Comparison of ENCODE assay signal across 12 mouse cellular contexts in genomic region chr11:24233821-24234220, GRCm38 (mm10).
"Had no signal": no experiment of that assay in that cellular context is flagged by ENCODE, and none has a peak within 500 bp of the region (broad histone marks: within the 10 kb centered on the region; RNA-seq: fewer than 3 reads in every experiment).

No protein-coding gene starts in this region.

- H3K9me3 ChIP-seq: liver, embryonic 13.5 days had no signal

- H3K4me2 ChIP-seq: liver, embryonic 13.5 days had no signal

- H3K4me3 ChIP-seq: liver, embryonic 13.5 days had no signal

- H3K9ac ChIP-seq: liver, embryonic 13.5 days had no signal

- DNase-seq: kidney, adult 11 months; kidney, adult 8-10 months; kidney, postnatal 4 days; left cerebral cortex, postnatal 4 days; liver, embryonic 13.5 days; lung, adult 2 months; lung, postnatal 10 days; midbrain, embryonic 14.5 days; thymus, adult 18-20 months; thymus, postnatal 36 days had no signal

- H3K27me3 ChIP-seq: liver, embryonic 13.5 days had no signal

- H3K27ac ChIP-seq: kidney, postnatal 0 days; liver, embryonic 13.5 days; macrophage had no signal

- H3K36me3 ChIP-seq: liver, embryonic 13.5 days had no signal

- H3K4me1 ChIP-seq: liver, embryonic 13.5 days had no signal
